Mouse (Mus musculus): ENCODE measurements at regions not wholly inside any gene's neighbourhood (a gene's known extent, or its start where the extent isn't known, plus 50 kb on each side); places are given as distances from the start of the nearest gene placed in this dataset.

DNA sequence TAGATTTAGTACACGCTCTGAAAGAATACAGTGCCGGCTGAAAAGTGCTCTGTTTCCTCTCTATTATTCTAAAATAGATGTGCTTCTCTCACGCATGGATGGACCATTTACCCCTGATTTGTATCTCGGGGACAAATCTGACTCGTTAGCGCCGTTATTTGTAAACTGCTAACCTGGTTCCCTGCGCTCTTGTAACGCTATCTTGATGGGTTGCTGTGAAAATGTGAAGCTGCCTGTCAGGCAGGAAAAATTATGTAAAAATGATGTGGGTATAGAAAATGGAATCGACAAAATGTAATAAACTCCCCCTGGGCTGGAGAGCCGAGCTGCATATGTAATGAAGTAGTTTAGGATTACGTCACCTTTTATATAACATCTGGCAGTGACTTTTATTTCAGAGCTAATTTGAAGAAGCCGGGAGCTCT is 59.4 kb upstream of the Slc30a5 start:
- DNase-seq: no peak

- DNase-seq: peak; percentile 64
Measured at GRCm38 (mm10) chr13:100892204-100892603, 59.0 kb upstream of the Slc30a5 start.

- DNase-seq: no peak
Measured at GRCm38 (mm10) chr13:100890457-100890856, 57.2 kb upstream of the Slc30a5 start.

- no peak for DNase-seq
Measured at GRCm38 (mm10) chr13:100888481-100888880, 55.3 kb upstream of the Slc30a5 start.

DNA sequence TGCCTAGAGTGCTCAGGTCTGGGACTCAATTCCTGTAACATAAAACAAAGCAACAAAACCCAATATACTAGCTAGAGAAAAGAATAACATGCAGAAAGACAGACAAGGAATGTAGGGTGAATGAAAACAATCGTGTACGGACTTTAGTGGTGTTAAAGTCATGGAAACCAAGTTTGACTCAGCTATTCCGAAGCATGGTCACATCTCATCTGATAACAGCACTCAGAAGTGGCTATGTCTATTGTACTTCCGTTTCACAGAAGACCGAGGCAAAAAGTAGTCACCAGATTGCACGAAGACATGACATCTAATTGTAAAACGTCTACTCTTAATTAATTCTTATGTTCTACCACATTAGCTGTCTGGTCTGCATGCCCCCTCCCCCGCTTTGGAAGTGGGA is 50.5 kb upstream of the Slc30a5 start:
- no peak for DNase-seq
